Mouse (Mus musculus) layer of hippocampus, postnatal 14 days (tissue): ENCODE data around the gene Helz. TPM values are rescaled to one million over a fixed set of nuclear protein-coding genes. Genes with fewer than 3 reads are reported as not detected.
"Not testable (repeated sequence)": the region's sequence is repeated elsewhere in the genome, so short reads cannot be mapped to it uniquely, and the experiment has no call there.

Experiments used
- DNase-seq, 2 experiments: peaks; one replicate each; pipeline ENCODE4 v3.0.0; 2021 to 2022; ENCODE audit warnings: low spot score in 2 of 2, mixed read lengths in 1 of 2
- long read RNA-seq, 2 experiments: library from polyadenylated mRNA; stranded (forward); transcript quantifications; one replicate each; pipeline ENCODE4 v2.0.0; 2021
- total RNA-seq, 2 experiments: library from RNA; stranded (reverse); gene quantifications; 2 replicates each; pipeline ENCODE4 v1.2.3; 2021

Helz gene
- total RNA-seq, result 10 to 100 TPM; 36.6 to 41.4 TPM
- long read RNA-seq, experiment 1, partial matches to known transcripts, result 0 of 3 reads
- long read RNA-seq, experiment 1, other reads (novel, unspliced or antisense), result 3 of 3 reads
- long read RNA-seq, experiment 2, partial matches to known transcripts, result 2 of 5 reads
- long read RNA-seq, experiment 2, other reads (novel, unspliced or antisense), result 3 of 5 reads

GRCm38 (mm10) chr11:107547351-107548203, at the start of gene Helz:
Gene Helz, plus strand, starts transcription at chr11:107547930.
- DNase-seq, result peak; percentile 47 to 62

- DNase-seq, result no peak
These were observed 44.9 kb upstream of the Helz start for GRCm38 (mm10) chr11:107502801-107503200.

GRCm38 (mm10) chr11:107504364-107504763, 43.4 kb upstream of the Helz start:
- not testable (repeated sequence) for DNase-seq

GRCm38 (mm10) chr11:107506260-107506659, 41.5 kb upstream of the Helz start:
- no peak for DNase-seq

GRCm38 (mm10) chr11:107509631-107510338, 37.9 kb upstream of the Helz start:
- DNase-seq, result no peak

- DNase-seq, result no peak
These were observed 37.1 kb upstream of the Helz start for GRCm38 (mm10) chr11:107510362-107511269.

GRCm38 (mm10) chr11:107511954-107512353, 35.8 kb upstream of the Helz start:
- peak; percentile 70 to 77 for DNase-seq

GRCm38 (mm10) chr11:107513047-107513446, 34.7 kb upstream of the Helz start:
- DNase-seq, result peak; percentile 22 to 44

- DNase-seq, result no peak
These were observed 31.3 kb upstream of the Helz start for GRCm38 (mm10) chr11:107516387-107516786.

- no peak for DNase-seq
These were observed 28.9 kb upstream of the Helz start for GRCm38 (mm10) chr11:107518645-107519429.

GRCm38 (mm10) chr11:107521153-107521552, 26.6 kb upstream of the Helz start:
- no peak for DNase-seq

GRCm38 (mm10) chr11:107524966-107525365, 22.8 kb upstream of the Helz start:
- no peak for DNase-seq

- no peak for DNase-seq
These were observed 20.1 kb upstream of the Helz start for GRCm38 (mm10) chr11:107527632-107528031.

GRCm38 (mm10) chr11:107529320-107529719, 18.4 kb upstream of the Helz start:
- no peak for DNase-seq

- DNase-seq, result no peak
These were observed 16.3 kb upstream of the Helz start for GRCm38 (mm10) chr11:107531445-107531844.

- DNase-seq, result no peak
These were observed 15.5 kb upstream of the Helz start for GRCm38 (mm10) chr11:107532271-107532670.

GRCm38 (mm10) chr11:107538994-107539393, 8.7 kb upstream of the Helz start:
- no peak for DNase-seq

- DNase-seq, result no peak
These were observed 7.4 kb upstream of the Helz start for GRCm38 (mm10) chr11:107540339-107540738.

GRCm38 (mm10) chr11:107545747-107546476, 1.8 kb upstream of the Helz start:
- no peak for DNase-seq
